Mouse (Mus musculus): Measurements from ENCODE around the gene Pdgfc.

GRCm38 (mm10) chr3:81149109-81149521 lies 112.9 kb downstream of the Pdgfc start:
- TF ChIP-seq CTCF (conservative IDR thresholded peaks at IDR 0.05; ENCODE audit: insufficient read depth, insufficient read length, low read depth, low read length) (no peak), POLR2A (IDR thresholded peaks at IDR 0.05; ENCODE audit: low read depth, low read length) (no peak)
